Mouse (Mus musculus) midbrain, embryonic 13.5 days (tissue): ENCODE measurements around the gene Vmo1. TPM values are rescaled to one million over a fixed set of nuclear protein-coding genes. Genes with fewer than 3 reads are reported as not detected.
A peak's percentile ranks its signal among the peaks of the same experiment; 100 is the strongest.
"Not testable (repeated sequence)": the region's sequence is repeated elsewhere in the genome, so short reads cannot be mapped to it uniquely, and the experiment has no call there.

Source experiments
- ATAC-seq: fragments of 200-750 bp; cut with Nextera tagmentation; 2 replicates; pipeline ENCODE4 v1.8.0; 2017; ENCODE audit warnings: mild to moderate bottlenecking, moderate TSS enrichment, moderate library complexity
- H3K27ac ChIP-seq: fragments of 300-500 bp; sonication (generic); 2 replicates; pipeline ENCODE4 v1.5.1; 2015; ENCODE audit warnings: inconsistent platforms, mild to moderate bottlenecking, moderate library complexity
- H3K27me3 ChIP-seq: fragments of 300-500 bp; sonication (generic); 2 replicates; pipeline ENCODE4 v1.6.1; 2015; ENCODE audit warnings: mild to moderate bottlenecking, inconsistent platforms
- H3K36me3 ChIP-seq: fragments of 300-500 bp; sonication (generic); 2 replicates; pipeline ENCODE4 v1.6.1; 2015; ENCODE audit warnings: mild to moderate bottlenecking, inconsistent platforms
- H3K4me1 ChIP-seq: fragments of 300-500 bp; sonication (generic); replicated peaks from 2 replicates; pipeline ENCODE4 v1.6.1; 2015; ENCODE audit warnings: inconsistent platforms
- H3K4me2 ChIP-seq: fragments of 300-500 bp; sonication (generic); replicated peaks from 2 replicates; pipeline ENCODE4 v1.6.1; 2015; ENCODE audit warnings: moderate library complexity, mild to moderate bottlenecking, inconsistent platforms
- H3K4me3 ChIP-seq: fragments of 300-500 bp; sonication (generic); replicated peaks from 2 replicates; pipeline ENCODE4 v1.5.1; 2015; ENCODE audit warnings: mild to moderate bottlenecking, inconsistent platforms
- H3K9ac ChIP-seq: fragments of 300-500 bp; sonication (generic); replicated peaks from 2 replicates; pipeline ENCODE4 v1.6.1; 2015; ENCODE audit warnings: mild to moderate bottlenecking, inconsistent platforms
- H3K9me3 ChIP-seq: fragments of 300-500 bp; sonication (generic); 2 replicates; pipeline ENCODE4 v1.6.1; 2016; ENCODE audit warnings: mild to moderate bottlenecking, inconsistent platforms
- WGBS: fragments of 180-500 bp; shearing (Covaris S2); methylation state at CpG from one replicate; pipeline ENCODE4 v1.1.7; 2015; 5-methylcytosine and 5-hydroxymethylcytosine counted together
- polyA plus RNA-seq: library from polyadenylated mRNA; unstranded; fragments of >200 nt; fragmentation: Nextera tagmentation; extraction: Ambion mirVana; gene quantifications from 2 replicates; pipeline ENCODE4 v1.2.1, GENCODE M21; 2015

The Vmo1 gene
- polyA plus RNA-seq, 1 experiment from 2014 or later: not detected

GRCm38 (mm10) chr11:70539877-70540587 lies 25.6 kb upstream of the Vmo1 start, which contains the start of gene Pld2:
Gene Pld2 (plus strand): TSS chr11:70540064.
- WGBS: under 1% methylated on average over 64 of the region's 65 CpGs
- Histone ChIP-seq H3K4me3 (peak within 1 kb of the TSS; percentile 54), H3K4me1 (peaks cover 10% of the 10 kb centered on the region), H3K9me3 (no peaks in the 10 kb centered on the region), H3K36me3 (no peaks in the 10 kb centered on the region), H3K9ac (peak within 1 kb of the TSS; percentile 66), H3K4me2 (peak within 1 kb of the TSS; percentile 77), H3K27ac (no peak within 1 kb of the TSS), H3K27me3 (peaks cover 37% of the 10 kb centered on the region)
- peak; percentile 91 for ATAC-seq

- no peak overlapping the region for H3K27ac ChIP-seq
- H3K4me2 ChIP-seq: peak overlapping the region; percentile 77
- peaks cover 10% of the 10 kb centered on the region for H3K4me1 ChIP-seq
- H3K9ac ChIP-seq: peak overlapping the region; percentile 66; the same call in 1 of the 2 replicates
- H3K27me3 ChIP-seq: peaks cover 37% of the 10 kb centered on the region
- H3K9me3 ChIP-seq: no peaks in the 10 kb centered on the region
- WGBS: 17% methylated on average over 9 of the region's 9 CpGs
- no peak for ATAC-seq
- H3K36me3 ChIP-seq: no peaks in the 10 kb centered on the region
- peak overlapping the region; percentile 54 for H3K4me3 ChIP-seq
Measured at GRCm38 (mm10) chr11:70539423-70539822, 25.0 kb upstream of the Vmo1 start.

- 77% methylated on average over 6 of the region's 6 CpGs for WGBS
- H3K27me3 ChIP-seq: peaks cover 5% of the 10 kb centered on the region; the same call in 1 of the 2 replicates
- peaks cover 15% of the 10 kb centered on the region for H3K36me3 ChIP-seq
Measured at GRCm38 (mm10) chr11:70532839-70533238, 18.4 kb upstream of the Vmo1 start, which contains the start of gene Gm40193. Gene Gm40193 (minus strand): TSS chr11:70532939.

GRCm38 (mm10) chr11:70531065-70531464 lies 16.6 kb upstream of the Vmo1 start:
- H3K4me2 ChIP-seq, ATAC-seq, H3K27ac ChIP-seq, H3K9ac ChIP-seq, H3K4me3 ChIP-seq, H3K27me3 ChIP-seq, H3K9me3 ChIP-seq: not testable (repeated sequence)
- WGBS: 82% methylated on average over 2 of the region's 2 CpGs
- peaks cover 13% of the 10 kb centered on the region for H3K4me1 ChIP-seq
- H3K36me3 ChIP-seq: peaks cover 31% of the 10 kb centered on the region

More at GRCm38 (mm10) chr11:70532839-70533238, 18.4 kb upstream of the Vmo1 start, which contains the start of gene Gm40193:
- Histone ChIP-seq H3K4me1 (no peaks in the 10 kb centered on the region), H3K9me3 (no peaks in the 10 kb centered on the region), H3K27ac (no peak within 1 kb of the TSS), H3K4me2 (no peak within 1 kb of the TSS), H3K4me3 (no peak within 1 kb of the TSS), H3K9ac (no peak within 1 kb of the TSS)
- no peak for ATAC-seq

- Histone ChIP-seq H3K9ac (no peak overlapping the region), H3K27ac (no peak overlapping the region), H3K4me1 (peaks cover 20% of the 10 kb centered on the region), H3K36me3 (peaks cover 31% of the 10 kb centered on the region), H3K27me3 (no peaks in the 10 kb centered on the region), H3K4me3 (no peak overlapping the region), H3K9me3 (no peaks in the 10 kb centered on the region), H3K4me2 (no peak overlapping the region)
- WGBS: 87% methylated on average over 7 of the region's 7 CpGs
- ATAC-seq: no peak
Measured at GRCm38 (mm10) chr11:70528610-70529009, 14.2 kb upstream of the Vmo1 start.

- H3K4me2 ChIP-seq: peak overlapping the region; percentile 87
- H3K9me3 ChIP-seq: no peaks in the 10 kb centered on the region
- WGBS: 90% methylated on average over 12 of the region's 12 CpGs
- ATAC-seq: no peak
- H3K27me3 ChIP-seq: no peaks in the 10 kb centered on the region
- peak overlapping the region; percentile 81 for H3K9ac ChIP-seq
- peaks cover 31% of the 10 kb centered on the region for H3K36me3 ChIP-seq
- H3K27ac ChIP-seq: no peak overlapping the region
- H3K4me3 ChIP-seq: peak overlapping the region; percentile 72
- H3K4me1 ChIP-seq: peaks cover 20% of the 10 kb centered on the region
Measured at GRCm38 (mm10) chr11:70526211-70526610, 11.8 kb upstream of the Vmo1 start.

- peak overlapping the region; percentile 72 for H3K4me3 ChIP-seq
- no peaks in the 10 kb centered on the region for H3K9me3 ChIP-seq
- peaks cover 31% of the 10 kb centered on the region for H3K36me3 ChIP-seq
- peak overlapping the region; percentile 87 for H3K4me2 ChIP-seq
- ATAC-seq: peak; percentile 41; the same call in 1 of the 2 replicates
- no peak overlapping the region; the same call in 1 of the 2 replicates for H3K27ac ChIP-seq
- no peaks in the 10 kb centered on the region for H3K27me3 ChIP-seq
- peaks cover 20% of the 10 kb centered on the region for H3K4me1 ChIP-seq
- 3% methylated on average over 12 of the region's 12 CpGs for WGBS
- peak overlapping the region; percentile 81 for H3K9ac ChIP-seq
Measured at GRCm38 (mm10) chr11:70525726-70526125, 11.3 kb upstream of the Vmo1 start.

GRCm38 (mm10) chr11:70525184-70525678 lies 10.8 kb upstream of the Vmo1 start, which contains the start of gene Psmb6:
Gene Psmb6 (plus strand): TSS chr11:70525367.
- Histone ChIP-seq H3K4me3 (peak within 1 kb of the TSS; percentile 72), H3K4me2 (peak within 1 kb of the TSS; percentile 87), H3K9me3 (no peaks in the 10 kb centered on the region), H3K27ac (no peak within 1 kb of the TSS; the same call in 1 of the 2 replicates), H3K9ac (peak within 1 kb of the TSS; percentile 81), H3K27me3 (no peaks in the 10 kb centered on the region), H3K36me3 (peaks cover 31% of the 10 kb centered on the region), H3K4me1 (peaks cover 22% of the 10 kb centered on the region)
- WGBS: under 1% methylated on average over 24 of the region's 26 CpGs
- ATAC-seq: peak; percentile 95

DNA sequence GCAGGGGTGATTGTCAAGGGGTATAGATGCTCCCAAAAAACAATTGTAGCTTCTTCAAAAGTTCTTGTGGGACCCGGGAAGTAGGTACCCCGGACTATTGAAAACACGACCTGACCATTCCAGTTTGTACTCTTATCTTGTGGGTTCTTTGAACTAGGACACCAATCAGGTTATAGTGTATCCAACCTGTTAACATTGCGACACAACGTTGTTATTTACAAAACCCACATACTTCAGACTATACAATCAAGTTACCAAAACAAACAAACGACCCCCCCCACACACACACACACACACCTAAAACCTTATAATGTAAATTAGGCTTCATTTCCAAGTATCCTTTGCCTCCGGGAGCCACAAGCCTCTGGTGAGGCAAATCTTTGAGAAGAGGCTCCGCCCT lies 10.4 kb upstream of the Vmo1 start:
- Histone ChIP-seq H3K4me1 (peaks cover 26% of the 10 kb centered on the region), H3K36me3 (peaks cover 31% of the 10 kb centered on the region), H3K4me2 (peak overlapping the region; percentile 48), H3K27me3 (peaks cover 3% of the 10 kb centered on the region; the same call in 1 of the 2 replicates), H3K9me3 (no peaks in the 10 kb centered on the region), H3K27ac (no peak overlapping the region), H3K4me3 (peak overlapping the region; percentile 72), H3K9ac (0 out of 2 replicates have a peak overlapping the region, but pooled peaks have one; percentile 14)
- peak; percentile 38 for ATAC-seq
- 5% methylated on average over 8 of the region's 8 CpGs for WGBS

- H3K9me3 ChIP-seq, H3K27me3 ChIP-seq, H3K4me3 ChIP-seq, H3K27ac ChIP-seq, ATAC-seq, H3K9ac ChIP-seq, H3K4me2 ChIP-seq: not testable (repeated sequence)
- WGBS: 88% methylated on average over 8 of the region's 8 CpGs
- Histone ChIP-seq H3K4me1 (peaks cover 27% of the 10 kb centered on the region), H3K36me3 (peaks cover 22% of the 10 kb centered on the region)
Measured at GRCm38 (mm10) chr11:70523306-70523989, 9.0 kb upstream of the Vmo1 start.

- ATAC-seq: peak; percentile 55; the same call in 1 of the 2 replicates
- WGBS: 13% methylated on average over 41 of the region's 41 CpGs
- Histone ChIP-seq H3K9ac (peak overlapping the region; percentile 66), H3K4me2 (peak overlapping the region; percentile 50), H3K27me3 (peaks cover 6% of the 10 kb centered on the region; the same call in 1 of the 2 replicates), H3K9me3 (no peaks in the 10 kb centered on the region), H3K36me3 (no peaks in the 10 kb centered on the region), H3K4me3 (peak overlapping the region; percentile 25), H3K27ac (peak overlapping the region; percentile 31; the same call in 1 of the 2 replicates), H3K4me1 (peaks cover 10% of the 10 kb centered on the region)
Measured at GRCm38 (mm10) chr11:70520178-70520769, 5.9 kb upstream of the Vmo1 start.
